Mouse (Mus musculus) spleen, adult 2 months (tissue): ENCODE data around the gene Ccnq.

Source experiments
- CTCF ChIP-seq: fragments of 200-500 bp; IDR thresholded peaks from 2 replicates; pipeline ENCODE4 v1.5.1; 2011; ENCODE audit warnings: mild to moderate bottlenecking, inconsistent platforms; ENCODE audit not compliant: insufficient read depth, insufficient read length, insufficient replicate concordance; ENCODE audit errors: extremely low read depth
- POLR2A ChIP-seq: fragments of 200-500 bp; IDR thresholded peaks from 2 replicates; pipeline ENCODE4 v1.6.1; 2011; ENCODE audit warnings: low read depth, low read length, inconsistent platforms

GRCm38 (mm10) chr11:78796072-78796729, 44.7 kb upstream of the Ccnq start:
- TF ChIP-seq POLR2A = no peak
- no peak for TF ChIP-seq CTCF
